ENCODE assay signal across 8 mouse cellular contexts in the genomic region with DNA sequence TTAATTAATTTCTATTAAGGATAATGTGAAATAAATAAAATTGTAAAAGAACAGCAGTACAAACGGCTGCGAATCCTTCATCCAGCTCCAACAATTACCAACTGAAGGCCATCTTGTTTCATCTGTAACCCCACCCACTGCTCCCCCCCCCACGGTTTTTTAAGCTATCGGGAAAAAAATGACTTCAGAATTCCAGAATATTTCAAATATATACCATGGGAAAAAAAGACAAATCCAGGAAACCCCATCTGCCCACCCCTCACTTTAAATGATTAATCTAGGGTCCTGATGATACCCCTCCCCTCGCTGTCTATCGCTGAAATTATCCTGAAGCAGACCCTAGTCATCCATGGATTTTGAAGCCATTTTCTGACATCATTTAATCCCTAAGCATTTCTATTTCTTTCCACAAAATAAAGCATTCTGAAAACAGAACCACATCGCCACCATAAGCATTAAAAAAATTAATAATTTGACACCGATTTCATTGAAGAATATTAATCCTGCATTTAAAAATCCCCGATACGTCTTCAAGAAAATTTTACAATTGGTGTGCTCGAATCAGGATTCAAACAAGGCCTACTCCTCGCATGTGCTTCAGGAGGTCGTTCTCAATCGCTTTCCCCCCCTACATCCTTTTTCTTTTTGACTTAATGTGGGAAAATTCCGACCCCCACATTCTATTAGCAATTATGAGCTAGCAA. TPM values are rescaled to one million over a fixed set of nuclear protein-coding genes. Genes with fewer than 3 reads are reported as not detected.
DNase-seq lines count a peak whose midpoint lies in the region; ATAC-seq and TF ChIP-seq lines count a peak whose summit lies in the region.

No protein-coding gene starts in this region.

- peaks cover 58% of the 10 kb centered on the region for H3K79me2 ChIP-seq in myocyte (ENCODE audit: control insufficient read depth, insufficient read depth)

- no peaks in the 10 kb centered on the region for H3K36me3 ChIP-seq in hindbrain, embryonic 16.5 days (ENCODE audit: control insufficient read depth, insufficient read depth, low read length)
- peaks cover 30% of the 10 kb centered on the region for H3K36me3 ChIP-seq in myocyte (ENCODE audit: control insufficient read depth, insufficient read depth)

- H3K27ac ChIP-seq in left cerebral cortex, adult 2 months: peak overlapping the region; percentile 78
- no peak overlapping the region for H3K27ac ChIP-seq in bone marrow, adult 2 months (ENCODE audit: control insufficient read depth, insufficient read depth, low read depth, low read length, poor library complexity)
- peak overlapping the region; percentile 66; the same call in 1 of the 2 replicates for H3K27ac ChIP-seq in hindbrain, embryonic 16.5 days (ENCODE audit: low read depth, low read length)

- H3K27me3 ChIP-seq in hindbrain, embryonic 16.5 days (replicated peaks; ENCODE audit: control insufficient read depth, insufficient read depth, low read length): no peaks in the 10 kb centered on the region
- H3K27me3 ChIP-seq in myocyte (ENCODE audit: control insufficient read depth, insufficient read depth, insufficient read length): no peaks in the 10 kb centered on the region

- H3K4me3 ChIP-seq in left cerebral cortex, adult 2 months: peak overlapping the region; percentile 57
- H3K4me3 ChIP-seq in bone marrow, adult 2 months (replicated peaks; ENCODE audit: control insufficient read depth, low read depth, low read length): peak overlapping the region; percentile 42
- H3K4me3 ChIP-seq in hindbrain, embryonic 16.5 days (ENCODE audit: low read length): peak overlapping the region; percentile 53
- H3K4me3 ChIP-seq in myocyte: peak overlapping the region; percentile 78

- no peak for ATAC-seq in hindbrain, embryonic 16.5 days

- no peaks in the 10 kb centered on the region for H3K9me3 ChIP-seq in hindbrain, embryonic 16.5 days (ENCODE audit: control insufficient read depth, low read length)

- H3K4me1 ChIP-seq in bone marrow, adult 2 months (ENCODE audit: control insufficient read depth, insufficient read depth, low read length): no peaks in the 10 kb centered on the region
- peaks cover 7% of the 10 kb centered on the region for H3K4me1 ChIP-seq in hindbrain, embryonic 16.5 days (ENCODE audit: control insufficient read depth, insufficient read depth, low read depth, low read length)

- H3K9ac ChIP-seq in hindbrain, embryonic 16.5 days (ENCODE audit: low read depth, low read length): peak overlapping the region; percentile 71

- DNase-seq in left cerebral cortex, adult 2 months (ENCODE audit: extremely low spot score in 1 of 2, low spot score in 2 of 2): no peak
- DNase-seq in left cerebral cortex, postnatal 10 days (ENCODE audit: extremely low spot score in 1 of 2, low spot score in 2 of 2): no peak
- no peak for DNase-seq in ovary, postnatal 10 days (ENCODE audit: low spot score)
- no peak for DNase-seq in cerebellum, adult 11-12 months
- no peak for DNase-seq in adrenal gland, postnatal 4 days (ENCODE audit: low spot score in 2 of 2)

- 16% methylated on average over 15 of the region's 15 CpGs for WGBS in bone marrow, adult 2 months
- WGBS in hindbrain, embryonic 16.5 days: 23% methylated on average over 15 of the region's 15 CpGs

- TF ChIP-seq POLR2A in bone marrow, adult 2 months (IDR thresholded peaks at IDR 0.05; ENCODE audit: borderline replicate concordance, control insufficient read depth, low read depth, low read length): no peak
- no peak for TF ChIP-seq POLR2A in myocyte (IDR thresholded peaks at IDR 0.05; ENCODE audit: insufficient read length, low read depth)

- TF ChIP-seq CTCF in left cerebral cortex, adult 2 months (IDR thresholded peaks at IDR 0.05): no peak
- TF ChIP-seq CTCF in bone marrow, adult 2 months (IDR thresholded peaks at IDR 0.05; ENCODE audit: control insufficient read depth, insufficient read depth, low read length): no peak

- H3ac ChIP-seq in myocyte (ENCODE audit: control insufficient read depth, insufficient read length): no peak overlapping the region

- intact Hi-C loops in left cerebral cortex, adult 2 months (cut with DNase I): loop anchor here (5.0 kb wide), 3 partner anchors 73 to 277 kb away; no protein-coding TSS in a partner anchor
- intact Hi-C loops in left cerebral cortex, postnatal 10 days (cut with DNase I): loop anchor here (5.0 to 10.0 kb wide), 5 partner anchors 82 to 405 kb away; a partner anchor contains a TSS

- H3K4me2 ChIP-seq in hindbrain, embryonic 16.5 days (ENCODE audit: low read length): peak overlapping the region; percentile 33
- peak overlapping the region; percentile 6 for H3K4me2 ChIP-seq in myocyte (ENCODE audit: low read depth)

TF ChIP-seq in myocyte, 11 proteins besides CTCF, POLR2A, EP300 and RAD21:
- TF ChIP-seq MYOD1 (IDR thresholded peaks at IDR 0.05; ENCODE audit: control insufficient read depth in 1 of 3, insufficient read length in 2 of 3, low read depth in 2 of 3) (no peak), POLR2AphosphoS2 (IDR thresholded peaks at IDR 0.05; ENCODE audit: insufficient read length, low read depth) (no peak), TCF3 (IDR thresholded peaks at IDR 0.05; ENCODE audit: insufficient read length, low read depth) (no peak), REST (IDR thresholded peaks at IDR 0.05; ENCODE audit: insufficient read depth, insufficient read length) (no peak), CEBPB (IDR thresholded peaks at IDR 0.05; ENCODE audit: insufficient read depth, poor library complexity, severe bottlenecking) (no peak), USF1 (IDR thresholded peaks at IDR 0.05; ENCODE audit: low read depth) (no peak), E2F4 (IDR thresholded peaks at IDR 0.05; ENCODE audit: insufficient read depth) (no peak), SRF (IDR thresholded peaks at IDR 0.05; ENCODE audit: control insufficient read depth, insufficient read length, low read depth) (no peak), MAX (IDR thresholded peaks at IDR 0.05; ENCODE audit: low read depth) (no peak), MYOG (IDR thresholded peaks at IDR 0.05; ENCODE audit: control insufficient read depth in 1 of 3, insufficient read depth in 1 of 3, insufficient read length in 2 of 3, low read depth in 2 of 3) (no peak), TCF12 (IDR thresholded peaks at IDR 0.05; ENCODE audit: insufficient read depth, poor library complexity, severe bottlenecking) (no peak)

RNA-seq across cellular contexts. Expression of a gene that starts 3.3 kb away (rescaled TPM):
- total RNA-seq in left cerebral cortex, adult 2 months (2021): 100 to 1,000 TPM; 325 to 327 TPM
- total RNA-seq in left cerebral cortex, postnatal 10 days (2021): 100 to 1,000 TPM; 384 to 412 TPM
- polyA plus RNA-seq in bone marrow, adult 2 months (2011; ENCODE audit: insufficient read depth, insufficient read length, low replicate concordance, missing spikeins): 84.4 and 155 TPM in 2 replicates
- polyA plus RNA-seq in hindbrain, embryonic 16.5 days (2015; fragmentation: Nextera tagmentation; extraction: Ambion mirVana): 541 and 552 TPM in 2 replicates
- polyA plus RNA-seq in myocyte (2012; fragmentation: generic; extraction: Trizol): 202 TPM
- total RNA-seq in adrenal gland, postnatal 4 days (2021): 100 to 1,000 TPM; 354 to 367 TPM

RNA-seq across cellular contexts. Expression of a gene that starts 32.5 kb away (rescaled TPM):
- 10 to 100 TPM; 14.1 to 16.6 TPM for total RNA-seq in left cerebral cortex, adult 2 months (2021)
- 10 to 100 TPM; 14.5 TPM for total RNA-seq in left cerebral cortex, postnatal 10 days (2021)
- 0.52 and 0.68 TPM in 2 replicates for polyA plus RNA-seq in bone marrow, adult 2 months (2011; ENCODE audit: insufficient read depth, insufficient read length, low replicate concordance, missing spikeins)
- 23.2 and 27.7 TPM in 2 replicates for polyA plus RNA-seq in hindbrain, embryonic 16.5 days (2015; fragmentation: Nextera tagmentation; extraction: Ambion mirVana)
- polyA plus RNA-seq in myocyte (2012; fragmentation: generic; extraction: Trizol): 1.1 TPM
- total RNA-seq in adrenal gland, postnatal 4 days (2021): 1 to 10 TPM; 9.5 to 9.8 TPM

RNA-seq across cellular contexts. Expression of a gene that starts 39.7 kb away (rescaled TPM):
- total RNA-seq in left cerebral cortex, adult 2 months (2021): under 1 TPM in 1 of 2 experiments, not detected in 1; 0.89 TPM
- total RNA-seq in left cerebral cortex, postnatal 10 days (2021): not detected
- not detected in 2 replicates for polyA plus RNA-seq in bone marrow, adult 2 months (2011; ENCODE audit: insufficient read depth, insufficient read length, low replicate concordance, missing spikeins)
- not detected in 2 replicates for polyA plus RNA-seq in hindbrain, embryonic 16.5 days (2015; fragmentation: Nextera tagmentation; extraction: Ambion mirVana)
- not detected for polyA plus RNA-seq in myocyte (2012; fragmentation: generic; extraction: Trizol)
- not detected for total RNA-seq in adrenal gland, postnatal 4 days (2021)
